Mouse (Mus musculus) liver, embryonic 15.5 days (tissue): ENCODE measurements around the gene Gm49373. TPM values are rescaled to one million over a fixed set of nuclear protein-coding genes. Genes with fewer than 3 reads are reported as not detected.
A peak's percentile ranks its signal among the peaks of the same experiment; 100 is the strongest.
"Not testable (repeated sequence)": the region's sequence is repeated elsewhere in the genome, so short reads cannot be mapped to it uniquely, and the experiment has no call there.

Experiments used
- ATAC-seq: fragments of 200-750 bp; cut with Nextera tagmentation; 2 replicates; pipeline ENCODE4 v1.8.0; 2017; ENCODE audit warnings: moderate number of reproducible peaks, mild to moderate bottlenecking, moderate library complexity; ENCODE audit not compliant: insufficient read depth
- H3K27ac ChIP-seq: fragments of 300-500 bp; sonication (generic); replicated peaks from 2 replicates; pipeline ENCODE4 v1.5.1; 2015; ENCODE audit warnings: mild to moderate bottlenecking, inconsistent platforms
- H3K27me3 ChIP-seq: fragments of 300-500 bp; sonication (generic); 2 replicates; pipeline ENCODE4 v1.6.1; 2015; ENCODE audit warnings: mild to moderate bottlenecking, inconsistent platforms
- H3K36me3 ChIP-seq: fragments of 300-500 bp; sonication (generic); replicated peaks from 2 replicates; pipeline ENCODE4 v1.6.1; 2015; ENCODE audit warnings: moderate library complexity, mild to moderate bottlenecking, inconsistent platforms
- H3K4me1 ChIP-seq: fragments of 300-500 bp; sonication (generic); replicated peaks from 2 replicates; pipeline ENCODE4 v1.6.1; 2015; ENCODE audit warnings: inconsistent platforms
- H3K4me2 ChIP-seq: fragments of 300-500 bp; sonication (generic); 2 replicates; pipeline ENCODE4 v1.6.1; 2015; ENCODE audit warnings: moderate library complexity, mild to moderate bottlenecking, inconsistent platforms
- H3K4me3 ChIP-seq: fragments of 300-500 bp; sonication (generic); replicated peaks from 2 replicates; pipeline ENCODE4 v1.5.1; 2015; ENCODE audit warnings: mild to moderate bottlenecking, inconsistent platforms
- H3K9ac ChIP-seq: fragments of 300-500 bp; sonication (generic); 2 replicates; pipeline ENCODE4 v1.6.1; 2015; ENCODE audit warnings: moderate library complexity, mild to moderate bottlenecking, inconsistent platforms
- H3K9me3 ChIP-seq: fragments of 300-500 bp; sonication (generic); replicated peaks from 2 replicates; pipeline ENCODE4 v1.6.1; 2016; ENCODE audit warnings: inconsistent platforms
- WGBS: fragments of 180-500 bp; shearing (Covaris S2); methylation state at CpG from one replicate; pipeline ENCODE4 v1.1.7; 2015; ENCODE audit warnings: mixed read lengths; ENCODE audit not compliant: insufficient replicate concordance; 5-methylcytosine and 5-hydroxymethylcytosine counted together
- polyA plus RNA-seq: library from polyadenylated mRNA; unstranded; fragments of >200 nt; fragmentation: Nextera tagmentation; extraction: Ambion mirVana; gene quantifications from 2 replicates; pipeline ENCODE4 v1.2.1, GENCODE M21; 2015

Gene Gm49373
- polyA plus RNA-seq, 1 experiment from 2014 or later, result 0.18 TPM

DNA sequence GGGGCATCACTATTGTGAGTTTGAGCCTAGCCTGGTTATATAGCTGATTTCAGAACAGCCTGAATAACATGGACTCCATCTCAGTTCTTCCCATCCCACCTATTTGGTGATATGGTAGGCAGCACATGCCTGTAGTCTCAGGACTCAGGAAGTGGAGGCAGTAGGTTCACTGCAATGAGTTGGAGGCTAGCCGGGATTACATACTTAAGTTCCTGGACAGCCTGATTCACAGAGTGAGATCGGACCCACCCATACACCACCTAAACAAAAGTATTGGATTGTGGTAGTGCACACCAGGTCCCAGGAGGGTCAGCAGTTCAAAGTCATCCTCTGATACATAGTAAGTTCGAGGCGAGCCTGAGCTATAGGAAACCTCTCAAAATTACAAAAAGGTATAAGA lies 255 bp downstream of the Gm49373 start:
- WGBS, result 7% methylated on average over 4 of the region's 4 CpGs

DNA sequence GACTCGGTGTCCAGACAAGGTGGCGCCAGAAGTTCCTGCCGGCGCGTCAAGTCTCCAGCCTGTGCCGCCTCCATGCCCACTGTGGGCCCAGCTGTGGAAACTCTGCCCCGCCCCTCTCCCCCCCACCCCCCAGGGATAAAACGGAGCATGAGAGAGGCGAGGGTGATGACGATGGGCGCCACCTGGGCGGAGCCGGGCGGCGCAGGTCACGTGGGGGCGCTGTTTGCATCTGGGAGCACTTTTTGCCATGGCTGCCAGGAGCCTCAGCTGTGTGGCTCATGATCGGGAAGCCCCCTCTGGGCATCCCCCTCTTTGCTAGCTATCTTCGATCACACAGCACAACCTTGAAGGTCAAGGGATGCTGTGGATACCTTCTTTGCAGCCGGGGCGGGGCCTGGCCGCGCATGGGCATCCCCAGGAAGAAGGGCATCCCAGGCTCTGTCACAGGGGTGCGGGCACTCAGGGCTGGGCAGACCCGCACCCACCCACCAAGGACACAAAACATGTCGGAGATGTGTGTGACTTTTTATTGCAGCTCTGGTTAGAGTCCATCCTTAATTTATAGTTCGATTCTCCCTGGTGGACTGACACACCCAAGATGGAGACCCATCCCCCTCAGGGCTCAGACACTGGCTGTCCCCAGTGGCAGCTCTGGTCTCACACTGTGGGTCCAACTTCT lies 5.8 kb downstream of the Gm49373 start, which contains the start of gene Zglp1:
Zglp1 (minus strand) TSS at position 88 of the 679 bp plus-strand sequence.
- 82% methylated on average over 27 of the region's 27 CpGs for WGBS
- no peak for ATAC-seq

More for the DNA sequence above, 255 bp downstream of the Gm49373 start:
- Histone ChIP-seq H3K4me3 (peak overlapping the region; percentile 90), H3K27ac (peak overlapping the region; percentile 60), H3K36me3 (peaks cover 51% of the 10 kb centered on the region), H3K4me2 (peak overlapping the region; percentile 96), H3K4me1 (peaks cover 33% of the 10 kb centered on the region), H3K9ac (peak overlapping the region; percentile 72), H3K27me3 (no peaks in the 10 kb centered on the region), H3K9me3 (no peaks in the 10 kb centered on the region)
- 0 out of 2 replicates have a peak, but pooled peaks have one; percentile 10 for ATAC-seq

DNA sequence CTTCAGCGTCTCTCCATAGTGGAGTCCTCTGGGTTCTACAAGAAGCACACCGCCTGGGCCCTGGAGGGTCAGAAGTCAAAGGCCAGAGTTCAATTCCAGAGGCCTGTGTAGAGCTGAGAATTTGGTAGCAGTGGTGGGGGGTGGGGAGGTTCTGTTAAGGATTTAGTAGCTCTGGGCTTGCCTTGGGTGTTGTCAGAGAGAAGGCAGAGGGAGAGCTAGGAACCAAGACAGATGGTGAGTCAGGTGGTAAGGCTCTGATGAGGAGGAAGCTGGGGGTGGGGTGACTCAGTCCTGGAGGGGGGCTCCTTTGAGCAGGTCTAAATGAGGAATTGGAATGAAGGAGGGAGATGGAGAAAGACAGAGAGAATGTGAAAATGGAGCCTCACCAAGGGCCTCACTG lies 10.0 kb downstream of the Gm49373 start:
- WGBS, result 84% methylated on average over 2 of the region's 2 CpGs
- no peak for ATAC-seq
- Histone ChIP-seq H3K27ac (no peak overlapping the region), H3K27me3 (no peaks in the 10 kb centered on the region), H3K9me3 (no peaks in the 10 kb centered on the region), H3K4me1 (0 out of 2 replicates have a peak, but pooled peaks cover 4% of the 10 kb centered on the region), H3K9ac (no peak overlapping the region), H3K4me2 (no peak overlapping the region), H3K36me3 (peaks cover 33% of the 10 kb centered on the region), H3K4me3 (no peak overlapping the region)

More for the DNA sequence above, 5.8 kb downstream of the Gm49373 start, which contains the start of gene Zglp1:
- H3K9ac ChIP-seq, result no peak within 1 kb of the TSS
- H3K27me3 ChIP-seq, result no peaks in the 10 kb centered on the region
- H3K4me3 ChIP-seq, result no peak within 1 kb of the TSS
- peaks cover 11% of the 10 kb centered on the region for H3K4me1 ChIP-seq
- H3K4me2 ChIP-seq, result no peak within 1 kb of the TSS
- no peak within 1 kb of the TSS for H3K27ac ChIP-seq
- H3K9me3 ChIP-seq, result no peaks in the 10 kb centered on the region
- peaks cover 42% of the 10 kb centered on the region for H3K36me3 ChIP-seq

DNA sequence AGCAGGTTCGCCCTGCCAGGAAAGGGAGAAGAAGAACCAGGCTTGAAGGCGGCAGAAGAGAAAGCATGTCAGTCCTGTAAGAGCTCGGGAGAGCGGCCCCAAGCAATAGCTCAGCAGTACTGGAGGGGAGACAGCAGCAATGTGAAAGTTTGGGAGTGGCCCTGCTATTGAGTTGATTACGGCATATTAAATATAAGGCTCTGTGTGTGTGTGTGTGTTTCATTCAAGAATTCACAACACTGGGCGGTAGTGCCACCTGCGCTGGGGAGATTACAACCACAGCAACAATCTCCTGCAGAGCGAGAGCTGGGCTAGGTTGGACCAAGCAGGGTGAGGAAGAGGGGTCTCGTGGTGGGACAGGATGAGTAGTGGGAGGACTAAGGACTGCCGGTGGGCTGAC lies 21.3 kb downstream of the Gm49373 start:
- peaks cover 22% of the 10 kb centered on the region; the same call in 1 of the 2 replicates for H3K27me3 ChIP-seq
- peaks cover 10% of the 10 kb centered on the region for H3K4me1 ChIP-seq
- H3K9ac ChIP-seq, result peak overlapping the region; percentile 25; the same call in 1 of the 2 replicates
- ATAC-seq, result peak; percentile 68
- no peaks in the 10 kb centered on the region for H3K36me3 ChIP-seq
- peak overlapping the region; percentile 16; the same call in 1 of the 2 replicates for H3K4me2 ChIP-seq
- no peak overlapping the region for H3K27ac ChIP-seq
- no peak overlapping the region for H3K4me3 ChIP-seq
- no peaks in the 10 kb centered on the region for H3K9me3 ChIP-seq
- 34% methylated on average over 10 of the region's 10 CpGs for WGBS

DNA sequence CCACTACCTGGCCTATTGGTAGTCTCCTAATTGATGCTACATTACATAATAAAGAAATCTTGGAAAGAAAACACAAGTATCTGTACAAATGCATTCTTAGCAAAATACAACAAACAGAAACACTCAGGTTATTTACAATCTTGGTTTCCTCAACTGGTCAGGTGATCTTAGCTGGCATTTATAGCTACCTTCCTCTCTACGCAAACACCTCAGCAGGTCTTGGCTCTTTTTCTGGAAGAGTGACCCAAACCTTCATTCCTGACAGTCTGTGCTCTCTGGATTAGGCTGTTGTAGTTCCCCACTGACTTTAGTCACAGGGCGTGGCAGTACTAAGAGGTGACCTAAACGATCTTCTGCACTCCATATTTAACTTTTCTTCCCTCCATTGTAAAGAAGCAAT lies 27.7 kb downstream of the Gm49373 start:
- peaks cover 7% of the 10 kb centered on the region; the same call in 1 of the 2 replicates for H3K27me3 ChIP-seq
- peaks cover 17% of the 10 kb centered on the region for H3K4me1 ChIP-seq
- no peak for ATAC-seq
- no peaks in the 10 kb centered on the region for H3K9me3 ChIP-seq
- no peak overlapping the region for H3K4me3 ChIP-seq
- no peak overlapping the region for H3K27ac ChIP-seq
- no peak overlapping the region for H3K4me2 ChIP-seq
- no peaks in the 10 kb centered on the region for H3K36me3 ChIP-seq
- WGBS, result 51% methylated on average over 3 of the region's 3 CpGs
- no peak overlapping the region for H3K9ac ChIP-seq

DNA sequence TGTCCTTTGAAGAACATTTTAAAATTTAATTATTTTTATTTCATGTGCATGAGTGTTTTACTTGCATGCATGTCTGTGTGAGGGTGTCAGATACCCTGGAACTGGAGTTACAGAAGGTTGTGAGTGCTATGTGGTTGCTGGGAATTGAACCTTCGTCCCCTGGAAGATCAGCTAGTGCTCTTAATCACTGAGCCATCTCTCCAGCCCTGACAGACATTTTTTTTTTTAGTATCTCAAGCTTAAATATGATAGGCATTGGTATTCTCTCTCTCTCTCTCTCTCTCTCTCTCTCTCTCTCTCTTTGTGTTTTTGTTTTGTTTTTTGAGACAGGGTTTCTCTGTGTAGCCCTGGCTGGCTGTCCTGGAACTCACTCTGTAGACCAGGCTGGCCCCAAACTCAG lies 28.1 kb downstream of the Gm49373 start:
- not testable (repeated sequence) for H3K36me3 ChIP-seq, H3K9ac ChIP-seq, H3K4me2 ChIP-seq, H3K9me3 ChIP-seq, H3K27ac ChIP-seq, H3K4me3 ChIP-seq, H3K27me3 ChIP-seq, ATAC-seq
- WGBS, result 45% methylated on average over 1 of the region's 1 CpGs
- H3K4me1 ChIP-seq, result peaks cover 21% of the 10 kb centered on the region

DNA sequence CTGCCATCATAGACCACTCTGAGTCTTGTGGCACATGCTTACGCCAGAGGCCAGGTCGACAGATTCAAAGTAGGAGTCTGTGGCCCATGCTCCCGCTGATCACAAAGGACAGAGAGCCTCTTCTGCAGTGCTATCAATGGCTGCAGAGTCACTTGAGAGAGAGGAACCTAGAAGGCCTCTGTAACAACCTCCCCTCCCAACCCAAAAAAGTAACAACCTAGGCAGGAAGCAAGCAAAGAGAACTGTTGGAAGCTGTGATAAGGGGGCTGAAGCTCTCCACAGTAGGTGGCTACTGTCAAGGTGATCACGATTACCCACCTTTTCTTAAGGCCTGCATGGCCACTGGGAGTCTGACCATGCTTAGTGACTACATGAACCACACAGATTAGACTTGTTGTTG lies 29.3 kb downstream of the Gm49373 start:
- H3K9ac ChIP-seq, result no peak overlapping the region
- peaks cover 22% of the 10 kb centered on the region for H3K27me3 ChIP-seq
- ATAC-seq, result no peak
- no peaks in the 10 kb centered on the region for H3K36me3 ChIP-seq
- H3K4me3 ChIP-seq, result no peak overlapping the region
- H3K27ac ChIP-seq, result no peak overlapping the region
- peaks cover 32% of the 10 kb centered on the region for H3K4me1 ChIP-seq
- WGBS, result 37% methylated on average over 4 of the region's 4 CpGs
- H3K9me3 ChIP-seq, result no peaks in the 10 kb centered on the region
- no peak overlapping the region for H3K4me2 ChIP-seq

DNA sequence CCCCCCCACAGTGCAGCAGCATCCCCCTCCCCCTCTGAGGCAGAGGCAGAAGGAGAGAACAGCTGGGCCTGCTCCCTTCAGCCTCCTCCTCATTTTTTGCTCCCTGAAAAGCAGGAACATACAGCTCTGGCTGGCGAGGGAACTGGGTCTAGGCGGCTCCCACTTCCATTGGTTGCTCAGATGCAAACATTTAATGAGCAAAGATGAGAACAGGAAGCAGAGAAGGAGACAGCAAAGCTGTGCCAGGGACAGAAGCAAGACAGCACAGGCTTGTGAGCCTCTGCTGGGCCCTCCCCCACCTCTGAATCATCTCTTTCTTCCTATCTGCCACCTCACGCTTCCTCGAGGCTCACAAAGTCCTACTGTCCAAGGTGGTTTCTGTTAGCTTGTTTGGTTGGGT lies 31.6 kb downstream of the Gm49373 start:
- peaks cover 44% of the 10 kb centered on the region for H3K27me3 ChIP-seq
- peaks cover 51% of the 10 kb centered on the region for H3K4me1 ChIP-seq

DNA sequence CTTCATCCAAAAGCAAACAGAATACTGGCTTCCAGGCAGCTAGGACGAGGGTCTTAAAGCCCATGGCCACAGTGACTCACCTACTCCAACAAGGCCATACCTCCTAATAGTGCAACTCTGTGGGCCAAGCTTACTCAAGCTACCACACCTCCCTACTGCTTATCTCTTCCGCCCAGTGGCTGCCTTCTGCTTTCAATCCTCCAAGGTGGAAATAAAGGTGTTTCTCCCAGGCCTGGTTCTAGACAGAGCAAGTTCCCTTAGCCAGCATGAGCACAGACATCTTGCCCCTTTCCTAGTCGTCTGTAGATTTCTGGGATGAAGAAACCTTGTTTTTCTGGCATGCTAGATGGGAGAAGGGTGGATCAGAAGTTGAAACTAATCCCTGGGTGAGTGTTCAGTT lies 33.1 kb downstream of the Gm49373 start:
- peak; percentile 78 for ATAC-seq
- Histone ChIP-seq H3K27ac (peak overlapping the region; percentile 61), H3K9ac (no peak overlapping the region), H3K27me3 (peaks cover 56% of the 10 kb centered on the region), H3K4me3 (no peak overlapping the region), H3K4me1 (peaks cover 65% of the 10 kb centered on the region), H3K4me2 (peak overlapping the region; percentile 44), H3K9me3 (no peaks in the 10 kb centered on the region), H3K36me3 (no peaks in the 10 kb centered on the region; the same call in 1 of the 2 replicates)
- 29% methylated on average over 3 of the region's 3 CpGs for WGBS

More for the DNA sequence above, 31.6 kb downstream of the Gm49373 start:
- Histone ChIP-seq H3K4me3 (no peak overlapping the region), H3K36me3 (no peaks in the 10 kb centered on the region), H3K27ac (no peak overlapping the region), H3K9me3 (no peaks in the 10 kb centered on the region), H3K4me2 (no peak overlapping the region), H3K9ac (no peak overlapping the region)
- WGBS, result 34% methylated on average over 4 of the region's 4 CpGs
- no peak for ATAC-seq

DNA sequence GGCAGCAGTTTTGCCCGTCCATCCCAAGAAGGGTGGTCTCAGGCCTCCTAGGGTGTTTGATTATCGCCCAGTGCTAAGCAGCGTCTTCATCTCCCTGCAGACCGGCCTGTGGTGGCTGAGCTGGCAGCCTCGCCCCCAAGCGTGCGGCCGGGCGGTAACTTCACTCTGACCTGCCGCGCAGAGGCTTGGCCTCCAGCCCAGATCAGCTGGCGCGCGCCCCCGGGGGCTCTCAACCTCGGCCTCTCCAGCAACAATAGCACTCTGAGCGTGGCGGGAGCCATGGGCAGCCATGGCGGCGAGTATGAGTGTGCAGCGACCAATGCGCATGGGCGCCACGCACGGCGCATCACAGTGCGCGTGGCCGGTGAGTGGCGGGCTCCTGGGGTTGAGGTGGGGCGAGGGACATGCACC lies 35.4 kb downstream of the Gm49373 start:
- Histone ChIP-seq H3K4me3 (peak overlapping the region; percentile 34), H3K4me2 (peak overlapping the region; percentile 48), H3K36me3 (no peaks in the 10 kb centered on the region; the same call in 1 of the 2 replicates), H3K9me3 (no peaks in the 10 kb centered on the region), H3K4me1 (peaks cover 82% of the 10 kb centered on the region), H3K27ac (no peak overlapping the region), H3K27me3 (peaks cover 79% of the 10 kb centered on the region), H3K9ac (no peak overlapping the region)
- 6% methylated on average over 31 of the region's 31 CpGs for WGBS
- ATAC-seq, result no peak

DNA sequence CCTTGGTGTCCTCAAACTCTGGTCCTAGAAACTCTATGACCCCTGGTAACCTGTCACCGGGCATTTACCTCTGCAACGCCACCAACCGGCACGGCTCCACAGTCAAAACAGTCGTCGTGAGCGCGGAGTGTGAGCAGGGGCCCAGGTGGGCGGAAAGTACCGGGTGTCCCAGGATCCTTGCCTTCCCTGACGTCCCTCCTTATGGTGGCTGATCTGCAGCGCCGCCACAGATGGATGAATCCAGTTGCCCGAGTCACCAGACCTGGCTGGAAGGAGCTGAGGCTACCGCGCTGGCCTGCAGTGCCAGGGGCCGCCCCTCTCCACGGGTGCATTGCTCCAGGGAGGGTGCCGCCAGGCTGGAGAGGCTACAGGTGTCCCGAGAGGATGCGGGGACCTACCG lies 36.2 kb downstream of the Gm49373 start:
- Histone ChIP-seq H3K4me3 (0 out of 2 replicates have a peak overlapping the region, but pooled peaks have one; percentile 34), H3K4me2 (peak overlapping the region; percentile 13; the same call in 1 of the 2 replicates), H3K9me3 (no peaks in the 10 kb centered on the region), H3K9ac (no peak overlapping the region), H3K27ac (no peak overlapping the region), H3K4me1 (peaks cover 90% of the 10 kb centered on the region), H3K27me3 (peaks cover 88% of the 10 kb centered on the region), H3K36me3 (no peaks in the 10 kb centered on the region; the same call in 1 of the 2 replicates)
- WGBS, result 6% methylated on average over 22 of the region's 22 CpGs
- no peak for ATAC-seq
